Mouse (Mus musculus) bone marrow, adult 2 months (tissue): ENCODE measurements around the gene Tmem242. TPM values are rescaled to one million over a fixed set of nuclear protein-coding genes. Genes with fewer than 3 reads are reported as not detected.
A peak's percentile ranks its signal among the peaks of the same experiment; 100 is the strongest.

Experiments
- H3K27ac ChIP-seq: fragments of 200-500 bp; 2 replicates; pipeline ENCODE4 v1.5.1; 2012; ENCODE audit warnings: low read depth, mild to moderate bottlenecking, control low read depth, inconsistent platforms, low read length; ENCODE audit not compliant: control insufficient read depth, poor library complexity, insufficient read depth
- H3K4me1 ChIP-seq: fragments of 200-500 bp; 2 replicates; pipeline ENCODE4 v1.6.1; 2011; ENCODE audit warnings: low read length; ENCODE audit not compliant: control insufficient read depth, insufficient read depth
- H3K4me3 ChIP-seq: fragments of 200-500 bp; replicated peaks from 2 replicates; pipeline ENCODE3; 2011; ENCODE audit warnings: mild to moderate bottlenecking, low read depth, low read length, control low read depth; ENCODE audit not compliant: control insufficient read depth
- CTCF ChIP-seq: fragments of 200-500 bp; IDR thresholded peaks from 2 replicates; pipeline ENCODE4 v1.5.1; 2011; ENCODE audit warnings: low read length, control low read depth; ENCODE audit not compliant: control insufficient read depth, insufficient read depth
- POLR2A ChIP-seq: fragments of 200-500 bp; IDR thresholded peaks from 2 replicates; pipeline ENCODE4 v1.6.1; 2011; ENCODE audit warnings: low read depth, mild to moderate bottlenecking, control low read depth, low read length, borderline replicate concordance; ENCODE audit not compliant: control insufficient read depth
- WGBS: fragments of 180-500 bp; shearing (Covaris S2); methylation state at CpG from one replicate; pipeline ENCODE4 v1.1.7; 2018; 5-methylcytosine and 5-hydroxymethylcytosine counted together
- polyA plus RNA-seq: library from polyadenylated mRNA; stranded (reverse); fragments of >200 nt; gene quantifications from 2 replicates; pipeline ENCODE4 v1.2.4, GENCODE M21; 2011; ENCODE audit warnings: low replicate concordance; ENCODE audit not compliant: missing spikeins, insufficient read depth, insufficient read length

The Tmem242 gene
- polyA plus RNA-seq, 1 experiment = 33.6 TPM

GRCm38 (mm10) chr17:5410336-5410735 is 29.7 kb downstream of the Tmem242 start:
- Histone ChIP-seq H3K27ac (no peak overlapping the region), H3K4me3 (no peak overlapping the region), H3K4me1 (no peaks in the 10 kb centered on the region; the same call in 1 of the 2 replicates)
- no peak for TF ChIP-seq POLR2A
- 65% methylated on average over 4 of the region's 4 CpGs for WGBS

GRCm38 (mm10) chr17:5407030-5407429 is 33.0 kb downstream of the Tmem242 start:
- TF ChIP-seq CTCF (no peak), POLR2A (no peak)

GRCm38 (mm10) chr17:5406566-5406965 is 33.5 kb downstream of the Tmem242 start:
- H3K4me1 ChIP-seq = no peaks in the 10 kb centered on the region; the same call in 1 of the 2 replicates
- H3K27ac ChIP-seq = no peak overlapping the region
- 18% methylated on average over 10 of the region's 10 CpGs for WGBS
- TF ChIP-seq POLR2A (no peak), CTCF (no peak)
- H3K4me3 ChIP-seq = no peak overlapping the region

More at GRCm38 (mm10) chr17:5407030-5407429, 33.0 kb downstream of the Tmem242 start:
- no peak overlapping the region for H3K4me3 ChIP-seq
- H3K4me1 ChIP-seq = no peaks in the 10 kb centered on the region; the same call in 1 of the 2 replicates
- 46% methylated on average over 6 of the region's 6 CpGs for WGBS
- H3K27ac ChIP-seq = no peak overlapping the region

- no peak overlapping the region for H3K4me3 ChIP-seq
- no peaks in the 10 kb centered on the region; the same call in 1 of the 2 replicates for H3K4me1 ChIP-seq
- no peak overlapping the region for H3K27ac ChIP-seq
- 52% methylated on average over 6 of the region's 6 CpGs for WGBS
- TF ChIP-seq POLR2A (no peak), CTCF (no peak)
Observed at GRCm38 (mm10) chr17:5403885-5404284, 36.2 kb downstream of the Tmem242 start.

GRCm38 (mm10) chr17:5402624-5403023 is 37.4 kb downstream of the Tmem242 start:
- H3K27ac ChIP-seq = no peak overlapping the region
- H3K4me3 ChIP-seq = no peak overlapping the region
- peak; percentile 90 for TF ChIP-seq CTCF
- no peak for TF ChIP-seq POLR2A
- 34% methylated on average over 8 of the region's 8 CpGs for WGBS
- peaks cover under 1% of the 10 kb centered on the region; the same call in 1 of the 2 replicates for H3K4me1 ChIP-seq

- 5% methylated on average over 9 of the region's 9 CpGs for WGBS
- H3K4me1 ChIP-seq = peaks cover 1% of the 10 kb centered on the region; the same call in 1 of the 2 replicates
- no peak overlapping the region for H3K27ac ChIP-seq
- TF ChIP-seq CTCF (peak; percentile 84), POLR2A (no peak)
- H3K4me3 ChIP-seq = no peak overlapping the region
Observed at GRCm38 (mm10) chr17:5402069-5402468, 38.0 kb downstream of the Tmem242 start.

GRCm38 (mm10) chr17:5401288-5401687 is 38.8 kb downstream of the Tmem242 start:
- 79% methylated on average over 10 of the region's 10 CpGs for WGBS
- peaks cover 1% of the 10 kb centered on the region; the same call in 1 of the 2 replicates for H3K4me1 ChIP-seq
- TF ChIP-seq CTCF (no peak), POLR2A (no peak)
- no peak overlapping the region for H3K27ac ChIP-seq
- H3K4me3 ChIP-seq = no peak overlapping the region

GRCm38 (mm10) chr17:5400435-5401090 is 39.5 kb downstream of the Tmem242 start:
- TF ChIP-seq POLR2A (no peak), CTCF (no peak)
- Histone ChIP-seq H3K4me1 (peaks cover 1% of the 10 kb centered on the region; the same call in 1 of the 2 replicates), H3K27ac (no peak overlapping the region), H3K4me3 (no peak overlapping the region)
- 65% methylated on average over 14 of the region's 14 CpGs for WGBS
